Mouse (Mus musculus) kidney, adult 10 weeks (tissue): ENCODE results near the gene Stxbp5l. TPM values are rescaled to one million over a fixed set of nuclear protein-coding genes. Genes with fewer than 3 reads are reported as not detected.

ENCODE experiments used
- polyA plus RNA-seq: library from polyadenylated mRNA; stranded (reverse); fragments of 350-450 nt; fragmentation: Illumina TruSeq; extraction: RNeasy Lipid Tissue Mini Kit (QIAGEN cat#74804); gene quantifications from one replicate; pipeline ENCODE4 v1.2.3, GENCODE M21; 2014; ENCODE audit warnings: low read depth, low replicate concordance

Gene Stxbp5l
- polyA plus RNA-seq, result 15.6 TPM

DNA sequence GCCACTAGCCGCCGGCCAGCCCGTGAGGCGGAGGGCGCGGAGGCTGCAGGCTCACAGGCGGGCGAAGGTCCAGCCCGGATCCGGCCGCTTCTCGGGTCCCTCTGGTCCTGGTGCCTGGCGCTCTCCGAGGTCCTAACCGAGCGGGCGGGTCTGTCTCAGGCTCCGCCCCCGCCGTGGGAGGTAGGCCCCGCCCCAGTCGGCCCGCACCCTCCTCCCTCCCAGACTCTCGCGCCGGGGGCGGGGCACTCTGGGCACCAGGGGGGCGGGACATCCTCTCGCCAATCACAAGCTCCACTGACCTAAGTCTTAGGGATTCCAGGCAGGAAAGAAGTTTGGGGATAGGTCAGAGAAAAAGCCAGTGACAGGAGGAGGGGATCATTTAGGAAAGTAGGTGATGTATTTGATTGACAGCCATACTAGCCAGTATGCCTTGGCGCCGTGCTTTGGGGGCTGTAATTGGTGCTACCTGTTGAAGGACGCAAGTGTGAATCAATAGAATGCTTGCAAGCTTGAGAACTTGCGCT is at the start of gene Stxbp5l:
Gene Stxbp5l, minus strand, starts transcription at position 142 of the 524 bp plus-strand sequence.

Other genes starting within 250 kb of the Stxbp5l start
- 12.3 TPM for gene Gtf2e1, start 154.8 kb upstream of the Stxbp5l start, polyA plus RNA-seq
- 17.7 TPM for gene Rabl3, start 154.9 kb upstream of the Stxbp5l start, polyA plus RNA-seq
- gene Hgd, start 195.2 kb upstream of the Stxbp5l start, polyA plus RNA-seq, result 545 TPM